Mouse (Mus musculus) CH12.LX (cell line): Measurements from ENCODE around the gene 9030025P20Rik. TPM values are rescaled to one million over a fixed set of nuclear protein-coding genes. Genes with fewer than 3 reads are reported as not detected.
"Not testable (repeated sequence)": the region's sequence is repeated elsewhere in the genome, so short reads cannot be mapped to it uniquely, and the experiment has no call there.

Source experiments
- DNase-seq: peaks from one replicate; pipeline ENCODE4 v3.0.0-alpha.2; 2013; ENCODE audit errors: extremely low read depth
- H3K27ac ChIP-seq: 2 replicates; pipeline ENCODE4 v1.5.1; 2012; ENCODE audit warnings: low read depth, mild to moderate bottlenecking, control low read depth, moderate library complexity; ENCODE audit not compliant: insufficient read depth
- H3K27me3 ChIP-seq: replicated peaks from 2 replicates; pipeline ENCODE3; 2012; ENCODE audit warnings: inconsistent platforms
- H3K36me3 ChIP-seq, 2 experiments: replicated peaks in 1 of 2; 2 replicates each; pipeline versions ENCODE3 to v1.6.1; 2012; ENCODE audit warnings: inconsistent platforms in 1 of 2, low read length in 1 of 2, mild to moderate bottlenecking in 1 of 2, mixed read lengths in 1 of 2, moderate library complexity in 1 of 2; ENCODE audit not compliant: control insufficient read depth in 1 of 2, insufficient read depth in 1 of 2
- H3K4me1 ChIP-seq, 2 experiments: 2 replicates each; pipeline ENCODE4 v1.6.1; 2012; ENCODE audit warnings: inconsistent platforms in 1 of 2, moderate library complexity in 1 of 2; ENCODE audit not compliant: insufficient read depth in 2 of 2, control insufficient read depth in 1 of 2
- H3K4me2 ChIP-seq: 2 replicates; pipeline ENCODE4 v1.6.1; 2012; ENCODE audit warnings: low read depth, mild to moderate bottlenecking, control low read depth; ENCODE audit not compliant: poor library complexity, insufficient read depth, severe bottlenecking
- H3K4me3 ChIP-seq, 3 experiments: fragments of 150-350 bp in 1 of 3; sonication (generic) in 1 of 3; replicated peaks in 1 of 3; 2 replicates each; pipeline versions ENCODE3 to v1.5.1; 2011 to 2012; ENCODE audit warnings: low read depth in 2 of 3, low read length in 2 of 3, mild to moderate bottlenecking in 2 of 3, moderate library complexity in 2 of 3, control low read depth in 1 of 3, improper control_type of control experiment in 1 of 3, inconsistent platforms in 1 of 3, mixed read lengths in 1 of 3; ENCODE audit not compliant: poor library complexity in 1 of 3
- H3K79me2 ChIP-seq: replicated peaks from 2 replicates; pipeline ENCODE4 v1.6.1; 2012; ENCODE audit warnings: mild to moderate bottlenecking, moderate library complexity; ENCODE audit not compliant: control insufficient read depth, poor library complexity, insufficient read depth, severe bottlenecking; ENCODE audit errors: extremely low read depth
- H3K9ac ChIP-seq: 2 replicates; pipeline ENCODE4 v1.6.1; 2012; ENCODE audit warnings: low read depth, mild to moderate bottlenecking, control low read depth, moderate library complexity; ENCODE audit not compliant: insufficient read depth
- H3K9me3 ChIP-seq: replicated peaks from 2 replicates; pipeline ENCODE3; 2012; ENCODE audit warnings: low read length, inconsistent platforms, mixed read lengths
- dilution Hi-C: fragments of 300-500 bp; cut with MboI; formaldehyde crosslinking; loops from 2 replicates; pipeline ENCODE4 v1.14.3; 2020; ENCODE audit warnings: low sequenced_read_pairs; ENCODE audit not compliant: extremely low pct_unique_long_range_greater_than_20kb, extremely low pct_ligation_motif_present
- in situ Hi-C: fragments of 300-500 bp; cut with MboI; formaldehyde crosslinking; loops from 3 replicates; pipeline ENCODE4 v1.14.3; 2019; ENCODE audit warnings: low sequenced_read_pairs, low pct_ligation_motif_present, low pct_unique_long_range_greater_than_20kb, mixed read lengths
- polyA plus RNA-seq: library from polyadenylated mRNA; unstranded; fragments of >175 nt; gene quantifications from 2 replicates; pipeline ENCODE4 v1.2.1, GENCODE M21; 2012; ENCODE audit warnings: low read depth; ENCODE audit not compliant: insufficient read length
- total RNA-seq, 2 experiments: library from RNA; depleted of rRNA; stranded (reverse); fragments of 300-350 nt in 1 of 2; fragments of >200 nt in 1 of 2; gene quantifications; 2 replicates each; pipeline ENCODE4 v1.2.3; 2012 to 2014

9030025P20Rik gene
- total and polyA plus RNA-seq, 3 experiments, result 6.4 to 7.9 (median 7.5) TPM

GRCm38 (mm10) chr17:15031414-15031813 is 53.1 kb downstream of the 9030025P20Rik start:
- H3K27me3 ChIP-seq, H3K4me2 ChIP-seq, H3K9ac ChIP-seq, H3K4me3 ChIP-seq, H3K79me2 ChIP-seq, dilution Hi-C loops, H3K27ac ChIP-seq, H3K36me3 ChIP-seq, in situ Hi-C loops, DNase-seq, H3K4me1 ChIP-seq, H3K9me3 ChIP-seq: not testable (repeated sequence)

- H3K9me3 ChIP-seq, H3K36me3 ChIP-seq, in situ Hi-C loops, H3K4me1 ChIP-seq, H3K27me3 ChIP-seq, H3K4me3 ChIP-seq, dilution Hi-C loops, H3K4me2 ChIP-seq, H3K9ac ChIP-seq, H3K79me2 ChIP-seq, DNase-seq, H3K27ac ChIP-seq: not testable (repeated sequence)
Measured at GRCm38 (mm10) chr17:15040455-15040854, 62.2 kb downstream of the 9030025P20Rik start.

Other genes with a start within 250 kb of the 9030025P20Rik start
- 1.4 and 2.3 TPM in 2 replicates for gene Wdr27, start 35.3 kb upstream of the 9030025P20Rik start, total RNA-seq (2012; rRNA removed)
- gene Wdr27, start 35.3 kb upstream of the 9030025P20Rik start, total RNA-seq (2014; rRNA removed), result 1.7 and 1.9 TPM in 2 replicates
- 1.8 and 2.1 TPM in 2 replicates for gene Wdr27, start 35.3 kb upstream of the 9030025P20Rik start, polyA plus RNA-seq
- 5.4 and 7.4 TPM in 2 replicates for gene 1600012H06Rik, start 35.3 kb upstream of the 9030025P20Rik start, total RNA-seq (2012; rRNA removed)
- 10.5 and 10.6 TPM in 2 replicates for gene 1600012H06Rik, start 35.3 kb upstream of the 9030025P20Rik start, total RNA-seq (2014; rRNA removed)
- 12.0 and 12.4 TPM in 2 replicates for gene 1600012H06Rik, start 35.3 kb upstream of the 9030025P20Rik start, polyA plus RNA-seq
- 216 and 364 TPM in 2 replicates for gene Phf10, start 17.2 kb upstream of the 9030025P20Rik start, total RNA-seq (2012; rRNA removed)
- 343 and 349 TPM in 2 replicates for gene Phf10, start 17.2 kb upstream of the 9030025P20Rik start, total RNA-seq (2014; rRNA removed)
- gene Phf10, start 17.2 kb upstream of the 9030025P20Rik start, polyA plus RNA-seq, result 225 and 226 TPM in 2 replicates
- 0.46 TPM in 1 of 2 replicates, not detected in the other for gene Gm3417, start 322 bp downstream of the 9030025P20Rik start, total RNA-seq (2012; rRNA removed)
- gene Gm3417, start 322 bp downstream of the 9030025P20Rik start, total RNA-seq (2014; rRNA removed), result 1.8 and 3.1 TPM in 2 replicates
- gene Gm3417, start 322 bp downstream of the 9030025P20Rik start, polyA plus RNA-seq, result 1.8 TPM in 1 of 2 replicates, not detected in the other
- 4.3 and 4.5 TPM in 2 replicates for gene Gm3435, start 31.7 kb downstream of the 9030025P20Rik start, total RNA-seq (2012; rRNA removed)
- gene Gm3435, start 31.7 kb downstream of the 9030025P20Rik start, total RNA-seq (2014; rRNA removed), result 9.4 and 10.5 TPM in 2 replicates
- 1.7 and 2.3 TPM in 2 replicates for gene Gm3435, start 31.7 kb downstream of the 9030025P20Rik start, polyA plus RNA-seq
- gene Ermard, start 62.7 kb downstream of the 9030025P20Rik start, total RNA-seq (2012; rRNA removed), result 37.1 and 38.8 TPM in 2 replicates
- gene Ermard, start 62.7 kb downstream of the 9030025P20Rik start, total RNA-seq (2014; rRNA removed), result 32.0 and 45.6 TPM in 2 replicates
- gene Ermard, start 62.7 kb downstream of the 9030025P20Rik start, polyA plus RNA-seq, result 39.5 and 45.6 TPM in 2 replicates
- 1.9 and 2.9 TPM in 2 replicates for gene Tcte3, start 63.0 kb downstream of the 9030025P20Rik start, total RNA-seq (2012; rRNA removed)
- 1.00 TPM in 1 of 2 replicates, not detected in the other for gene Tcte3, start 63.0 kb downstream of the 9030025P20Rik start, total RNA-seq (2014; rRNA removed)
- gene Tcte3, start 63.0 kb downstream of the 9030025P20Rik start, polyA plus RNA-seq, result 4.2 and 5.8 TPM in 2 replicates
- gene Gm3448, start 63.1 kb downstream of the 9030025P20Rik start, total RNA-seq (2012; rRNA removed), result 3.9 and 4.2 TPM in 2 replicates
- gene Gm3448, start 63.1 kb downstream of the 9030025P20Rik start, total RNA-seq (2014; rRNA removed), result 3.8 and 4.8 TPM in 2 replicates
- 1.2 and 2.0 TPM in 2 replicates for gene Gm3448, start 63.1 kb downstream of the 9030025P20Rik start, polyA plus RNA-seq